Mouse (Mus musculus) urinary bladder, postnatal 10 days (tissue): ENCODE data around the gene Tial1.

ENCODE experiments used
- DNase-seq: peaks from one replicate; pipeline ENCODE4 v3.0.0; 2022; ENCODE audit warnings: low spot score

Gene Tial1

DNA sequence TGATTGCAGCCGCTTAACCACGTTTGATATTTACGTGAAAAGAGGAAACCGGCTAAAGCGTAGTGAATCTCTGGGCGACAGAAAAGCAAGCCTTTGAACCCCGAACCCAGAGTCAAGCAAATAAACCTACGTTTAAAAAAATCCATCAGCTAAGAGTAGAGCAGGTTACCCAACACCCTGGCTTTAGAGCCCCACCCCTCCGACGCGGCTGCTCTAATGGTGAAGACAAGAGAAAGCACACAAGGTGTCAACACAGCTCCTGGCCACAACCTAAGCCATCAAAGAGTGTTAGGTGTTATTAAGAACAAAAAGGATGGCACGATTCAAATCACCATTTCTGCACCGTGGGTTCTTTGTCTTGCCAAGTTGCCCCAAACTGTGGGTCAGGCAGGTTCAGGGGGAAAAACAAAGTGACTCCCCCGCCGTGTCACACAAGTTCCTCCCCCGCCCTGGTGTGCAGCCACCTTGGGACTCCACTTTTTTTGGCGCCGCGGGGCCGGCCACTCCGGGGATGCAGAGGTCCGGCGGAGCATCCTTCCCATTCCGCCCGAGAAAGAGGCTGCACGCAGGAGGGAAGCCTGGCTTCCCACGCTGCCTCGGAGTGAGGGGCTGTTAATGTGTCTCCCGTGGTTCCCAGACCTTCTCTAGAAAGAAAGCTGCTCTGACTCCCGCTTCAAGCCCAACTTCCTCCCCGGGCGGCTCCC is 44.1 kb downstream of the Tial1 start:
- DNase-seq = no peak

GRCm38 (mm10) chr7:128416664-128417063 is 44.9 kb downstream of the Tial1 start:
- DNase-seq = no peak

- DNase-seq = no peak
Observed at GRCm38 (mm10) chr7:128414433-128414832, 47.1 kb downstream of the Tial1 start.

- no peak for DNase-seq
Observed at GRCm38 (mm10) chr7:128412071-128412833, 49.3 kb downstream of the Tial1 start.

DNA sequence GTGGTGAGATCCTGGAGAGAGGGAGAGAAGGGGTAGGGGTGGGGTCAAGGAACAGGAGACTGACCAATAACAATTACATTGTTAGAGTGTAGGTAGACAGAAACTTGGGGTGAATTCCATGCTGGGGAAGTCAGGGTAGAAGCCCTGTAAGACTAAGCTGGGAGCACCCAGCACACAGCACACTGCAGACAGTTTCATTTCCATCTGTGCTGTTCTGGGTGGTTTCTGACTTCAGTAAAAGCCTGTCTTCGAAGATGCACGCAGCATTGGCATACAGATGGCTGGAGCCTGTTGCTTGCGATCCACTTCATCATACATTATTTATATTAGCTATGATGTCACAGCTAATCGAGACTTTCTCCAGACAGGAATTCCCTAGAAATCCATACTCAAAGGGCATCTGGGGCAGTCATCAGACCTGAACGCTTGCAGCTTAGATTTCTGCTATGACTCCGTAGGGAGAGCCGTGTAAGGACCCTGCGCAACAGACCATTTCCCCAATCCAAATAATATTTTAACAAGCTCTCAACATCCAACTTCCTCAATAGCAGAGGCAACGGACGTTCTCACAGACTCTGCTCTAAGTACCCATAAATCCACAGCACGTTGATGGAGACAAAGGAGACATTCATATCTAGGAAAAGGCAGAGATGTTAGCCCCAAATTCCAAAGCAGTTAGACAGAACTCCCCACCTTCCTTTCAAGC is 50.7 kb downstream of the Tial1 start:
- no peak for DNase-seq

GRCm38 (mm10) chr7:128408265-128408664 is 53.3 kb downstream of the Tial1 start:
- DNase-seq = no peak

DNA sequence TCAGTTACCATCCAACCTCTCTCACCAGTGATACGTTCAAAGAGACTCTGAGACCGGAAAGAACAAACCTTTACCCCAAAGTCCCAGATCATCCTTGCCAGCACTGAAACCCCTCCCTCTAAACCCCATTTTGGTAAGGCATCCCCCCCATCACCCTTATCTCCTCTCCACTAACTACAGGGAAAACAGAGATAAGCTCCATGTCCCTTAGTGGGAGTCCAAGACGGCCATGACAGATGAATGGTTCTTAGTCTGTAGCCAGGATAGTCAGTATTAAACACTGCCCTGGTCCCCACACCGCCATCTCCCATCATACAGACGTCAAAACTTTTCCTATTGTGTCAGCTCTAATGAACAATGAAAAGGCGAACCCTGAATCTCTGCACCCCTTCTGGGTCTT is 57.5 kb downstream of the Tial1 start:
- no peak for DNase-seq

DNA sequence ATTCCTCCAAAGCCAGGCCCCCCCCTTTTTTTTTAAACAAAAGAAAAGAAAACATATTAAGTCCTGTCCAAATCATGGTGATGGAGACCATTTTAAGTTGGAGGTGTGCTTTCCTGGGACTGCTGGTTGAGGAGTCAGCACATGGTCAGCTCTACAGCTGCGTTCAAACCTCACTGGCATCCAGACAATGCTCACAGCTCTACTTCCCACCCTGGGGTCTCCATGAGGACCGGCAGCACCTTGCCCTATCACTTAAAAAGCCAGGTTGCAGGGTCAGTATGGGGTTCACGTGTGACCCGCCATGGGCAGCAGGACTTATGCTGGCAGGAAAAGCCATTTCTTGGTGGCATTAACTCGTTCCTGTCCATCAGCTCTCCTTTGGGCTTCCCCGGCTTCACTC is 57.9 kb downstream of the Tial1 start:
- no peak for DNase-seq

- DNase-seq = no peak
Observed at GRCm38 (mm10) chr7:128403128-128403527, 58.4 kb downstream of the Tial1 start.

- DNase-seq = no peak
Observed at GRCm38 (mm10) chr7:128402577-128402976, 58.9 kb downstream of the Tial1 start.

DNA sequence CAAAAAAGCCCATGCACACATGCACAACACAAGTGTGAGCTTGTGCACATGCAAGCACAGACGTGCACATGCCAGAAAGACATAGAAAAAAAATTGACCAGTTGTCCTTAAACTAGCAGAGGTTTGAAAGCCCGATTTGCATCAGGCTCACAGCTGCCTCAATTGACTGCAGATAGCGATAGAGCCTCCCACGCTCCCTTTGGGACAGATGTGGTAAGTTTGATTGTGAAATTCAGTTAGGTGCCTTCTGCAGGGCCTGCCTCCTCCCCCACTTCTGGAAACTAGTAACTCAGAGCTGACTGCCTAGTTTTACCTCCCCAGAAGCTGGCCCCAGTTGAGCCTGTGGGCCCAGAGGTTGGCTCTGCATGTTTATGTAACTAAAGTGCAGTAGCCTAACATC is 62.9 kb downstream of the Tial1 start:
- no peak for DNase-seq

GRCm38 (mm10) chr7:128397066-128397465 is 64.5 kb downstream of the Tial1 start:
- DNase-seq = no peak

- no peak for DNase-seq
Observed at GRCm38 (mm10) chr7:128393756-128394155, 67.8 kb downstream of the Tial1 start.

DNA sequence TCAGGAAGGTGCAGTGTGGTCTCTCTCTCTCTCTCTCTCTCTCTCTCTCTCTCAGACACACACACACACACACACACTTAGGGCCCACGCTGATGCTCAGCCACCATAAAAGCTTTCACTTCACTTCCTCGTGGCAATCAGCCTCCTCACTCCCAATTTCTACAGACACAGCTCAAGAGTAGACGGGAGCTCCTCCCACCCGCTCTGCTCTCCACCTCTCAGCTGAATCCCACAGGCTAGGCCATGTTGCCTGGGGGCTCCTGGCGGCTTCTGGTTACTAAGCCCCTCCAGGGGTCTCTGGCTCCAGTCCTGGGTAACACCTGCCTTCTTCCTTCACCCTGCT is 68.6 kb downstream of the Tial1 start:
- no peak for DNase-seq

DNA sequence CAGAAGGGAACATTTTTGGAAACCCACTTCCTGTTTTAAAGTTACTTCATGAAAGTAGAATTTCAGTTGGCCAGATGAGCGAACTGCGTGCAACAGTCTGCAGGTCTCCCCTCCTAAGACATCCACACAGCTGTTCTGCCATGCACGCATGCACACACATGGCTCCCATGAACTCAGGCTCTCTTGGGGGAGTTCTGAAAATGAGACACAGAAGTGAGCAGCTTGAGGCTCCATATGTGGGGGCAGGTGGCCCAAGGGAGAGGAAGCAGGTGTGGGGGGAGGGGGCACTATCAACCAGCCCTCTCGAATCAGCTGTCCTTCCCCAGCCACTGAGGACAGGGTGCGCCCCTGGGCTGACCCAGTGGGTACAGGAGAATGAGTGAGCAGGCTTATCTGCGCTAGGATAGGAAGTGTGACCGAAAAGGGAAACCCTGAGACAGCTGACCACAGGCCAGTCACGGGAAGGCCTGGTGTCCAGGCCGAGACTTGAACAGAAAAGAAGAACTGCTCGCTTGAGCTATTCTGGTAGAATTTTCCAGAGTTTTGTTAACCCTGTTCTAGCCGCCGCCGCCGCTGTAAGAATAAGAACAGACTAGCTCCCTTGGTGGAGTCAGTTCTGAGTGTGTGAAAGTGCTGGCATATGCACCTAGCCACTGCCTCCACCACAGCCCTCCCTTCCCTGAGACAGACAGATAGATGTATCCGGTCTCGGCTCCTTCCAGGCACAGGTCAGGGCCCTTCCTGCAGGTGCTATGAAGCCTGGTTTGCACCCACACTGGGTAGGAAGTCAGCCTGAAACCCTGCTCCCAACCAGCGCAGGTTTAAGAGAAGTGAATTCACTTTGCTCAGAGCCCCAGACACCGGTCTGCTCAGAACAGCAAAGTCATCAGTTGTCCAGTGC is 69.2 kb downstream of the Tial1 start:
- DNase-seq = no peak

DNA sequence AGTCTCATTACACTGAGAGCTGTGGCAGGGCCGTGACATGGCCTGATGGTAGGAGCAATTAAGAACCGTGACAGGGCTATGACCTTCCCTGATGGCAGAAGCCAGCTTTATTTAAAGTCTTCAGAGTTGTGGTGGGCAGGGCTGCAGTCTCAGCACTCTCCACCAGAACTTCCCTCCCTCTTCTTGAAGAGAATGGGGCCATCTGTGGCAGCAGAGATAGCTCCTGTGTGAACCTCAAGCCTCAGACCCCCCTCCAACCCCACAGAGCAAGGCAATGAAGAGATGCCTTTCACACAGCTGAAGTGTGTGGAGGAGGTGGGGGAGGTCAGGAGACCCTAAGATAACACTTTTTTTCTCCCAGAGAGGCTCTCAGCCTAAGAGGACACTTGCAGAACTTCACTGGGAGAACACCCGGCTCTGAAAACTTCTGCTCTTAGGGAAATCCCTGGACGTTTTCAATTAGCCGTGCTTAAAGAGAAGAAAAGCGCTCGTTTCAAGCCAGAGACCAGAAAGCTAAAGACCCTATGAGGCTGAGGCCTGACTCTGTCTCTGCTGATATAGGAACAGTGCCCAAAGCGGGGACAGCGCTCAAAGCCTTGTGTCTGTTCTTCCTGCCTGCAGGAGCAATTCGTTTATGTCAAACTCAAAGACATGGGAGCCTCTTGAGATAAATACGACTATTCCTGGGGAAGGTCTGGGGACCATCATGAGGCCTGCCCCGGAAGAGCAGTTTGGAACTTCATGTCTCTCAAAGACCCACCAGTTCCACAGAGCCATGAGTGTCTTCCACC is 70.1 kb downstream of the Tial1 start:
- no peak for DNase-seq
